Mouse (Mus musculus) heart, embryonic 14.5 days (tissue): ENCODE measurements at regions not wholly inside any gene's neighbourhood (a gene's known extent, or its start where the extent isn't known, plus 50 kb on each side); places are given as distances from the start of the nearest gene placed in this dataset.

ENCODE experiments used
- ATAC-seq: fragments of 200-750 bp; cut with Nextera tagmentation; 2 replicates; pipeline ENCODE4 v1.8.0; 2017; ENCODE audit warnings: low read depth, moderate TSS enrichment; ENCODE audit not compliant: insufficient number of reproducible peaks, insufficient read depth, low FRiP score
- H3K27ac ChIP-seq, 2 experiments: fragments of 200-500 bp in 1 of 2; fragments of 300-500 bp in 1 of 2; sonication (generic) in 1 of 2; replicated peaks in 1 of 2; 2 replicates each; pipeline ENCODE4 v1.5.1; 2012 to 2014; ENCODE audit warnings: low read depth in 2 of 2, low read length in 2 of 2, control low read depth in 1 of 2, mild to moderate bottlenecking in 1 of 2, mixed read lengths in 1 of 2; ENCODE audit not compliant: control insufficient read depth in 1 of 2, insufficient read depth in 1 of 2
- H3K27me3 ChIP-seq: fragments of 300-500 bp; sonication (generic); 2 replicates; pipeline ENCODE4 v1.6.1; 2014; ENCODE audit warnings: mild to moderate bottlenecking, low read length, control low read depth; ENCODE audit not compliant: control insufficient read depth, insufficient read depth
- H3K36me3 ChIP-seq: fragments of 300-500 bp; sonication (generic); 2 replicates; pipeline ENCODE4 v1.6.1; 2014; ENCODE audit warnings: mild to moderate bottlenecking, control low read depth, low read length, mixed read lengths; ENCODE audit not compliant: control insufficient read depth, insufficient read depth
- H3K4me1 ChIP-seq, 2 experiments: fragments of 200-500 bp in 1 of 2; fragments of 300-500 bp in 1 of 2; sonication (generic) in 1 of 2; 2 replicates each; pipeline ENCODE4 v1.6.1; 2012 to 2014; ENCODE audit warnings: low read length in 2 of 2, control low read depth in 1 of 2, mixed read lengths in 1 of 2; ENCODE audit not compliant: control insufficient read depth in 2 of 2, insufficient read depth in 2 of 2
- H3K4me2 ChIP-seq: fragments of 300-500 bp; sonication (generic); 2 replicates; pipeline ENCODE4 v1.6.1; 2014; ENCODE audit warnings: mild to moderate bottlenecking, low read length
- H3K4me3 ChIP-seq, 2 experiments: fragments of 200-500 bp in 1 of 2; fragments of 300-500 bp in 1 of 2; sonication (generic) in 1 of 2; 2 replicates each; pipeline ENCODE4 v1.5.1; 2012 to 2014; ENCODE audit warnings: low read length in 2 of 2, mild to moderate bottlenecking in 2 of 2, control low read depth in 1 of 2, low read depth in 1 of 2, moderate library complexity in 1 of 2; ENCODE audit not compliant: control insufficient read depth in 1 of 2, insufficient read depth in 1 of 2
- H3K9ac ChIP-seq: fragments of 300-500 bp; sonication (generic); 2 replicates; pipeline ENCODE4 v1.6.1; 2014; ENCODE audit warnings: mild to moderate bottlenecking, low read length
- H3K9me3 ChIP-seq: fragments of 300-500 bp; sonication (generic); 2 replicates; pipeline ENCODE4 v1.6.1; 2016; ENCODE audit warnings: low read length, control low read depth; ENCODE audit not compliant: control insufficient read depth
- WGBS: fragments of 180-500 bp; shearing (Covaris S2); extraction: QIAGEN DNeasy Blood & Tissue Kit; methylation state at CpG from one replicate; pipeline ENCODE4 v1.1.7; 2014; 5-methylcytosine and 5-hydroxymethylcytosine counted together

- H3K36me3 ChIP-seq = no peaks in the 10 kb centered on the region
- no peak overlapping the region for H3K9ac ChIP-seq
- H3K4me3 ChIP-seq = no peak overlapping the region
- no peak for ATAC-seq
- H3K4me2 ChIP-seq = no peak overlapping the region
- WGBS = 30% methylated on average over 5 of the region's 5 CpGs
- peaks cover 0 to 4% of the 10 kb centered on the region in 2 experiments; a peak in 1 of 4 replicates for H3K4me1 ChIP-seq
- no peak overlapping the region for H3K27ac ChIP-seq
- H3K9me3 ChIP-seq = no peaks in the 10 kb centered on the region
- no peaks in the 10 kb centered on the region for H3K27me3 ChIP-seq
Measured at GRCm38 (mm10) chr7:71121453-71121852, 229.8 kb downstream of the Gm10295 start.

- ATAC-seq = no peak
- H3K9ac ChIP-seq = no peak overlapping the region
- no peaks in the 10 kb centered on the region for H3K27me3 ChIP-seq
- no peaks in the 10 kb centered on the region for H3K9me3 ChIP-seq
- H3K4me3 ChIP-seq = no peak overlapping the region
- no peak overlapping the region for H3K4me2 ChIP-seq
- 86% methylated on average over 4 of the region's 4 CpGs for WGBS
- no peak overlapping the region for H3K27ac ChIP-seq
- H3K4me1 ChIP-seq = peaks cover 0 to 4% of the 10 kb centered on the region in 2 experiments; a peak in 1 of 4 replicates
- H3K36me3 ChIP-seq = no peaks in the 10 kb centered on the region
Measured at GRCm38 (mm10) chr7:71120975-71121374, 230.3 kb downstream of the Gm10295 start.

GRCm38 (mm10) chr7:71119987-71120386 is 231.3 kb downstream of the Gm10295 start:
- H3K4me1 ChIP-seq = peaks cover 0 to 4% of the 10 kb centered on the region in 2 experiments; a peak in 1 of 4 replicates
- ATAC-seq = no peak
- no peak overlapping the region for H3K4me2 ChIP-seq
- H3K27ac ChIP-seq = no peak overlapping the region
- no peaks in the 10 kb centered on the region for H3K9me3 ChIP-seq
- no peak overlapping the region for H3K9ac ChIP-seq
- H3K4me3 ChIP-seq = no peak overlapping the region
- 20% methylated on average over 6 of the region's 6 CpGs for WGBS
- no peaks in the 10 kb centered on the region for H3K27me3 ChIP-seq
- no peaks in the 10 kb centered on the region for H3K36me3 ChIP-seq

DNA sequence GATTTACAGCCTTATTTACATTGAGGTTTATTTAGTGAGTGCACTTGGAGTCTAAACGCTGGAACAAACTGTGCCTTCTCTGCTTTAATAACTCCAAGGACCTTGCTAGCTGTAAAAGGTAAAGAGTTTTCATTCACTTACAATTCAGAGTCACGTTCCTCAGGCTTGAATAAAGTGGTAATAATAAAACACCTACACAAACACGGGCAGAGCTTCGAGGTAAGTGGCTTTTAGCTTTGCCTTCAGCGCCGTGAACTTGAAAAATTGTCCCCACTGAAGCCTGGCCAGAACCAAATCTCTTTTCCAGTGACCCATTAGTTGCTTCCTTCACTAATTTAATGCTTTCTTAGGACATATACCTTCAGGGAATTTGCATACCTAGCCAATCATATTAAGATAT is 244.2 kb downstream of the Gm10295 start:
- WGBS = 84% methylated on average over 6 of the region's 6 CpGs
- H3K4me1 ChIP-seq = no peaks in the 10 kb centered on the region
- no peak for ATAC-seq
- no peak overlapping the region for H3K9ac ChIP-seq
- H3K4me2 ChIP-seq = no peak overlapping the region
- no peaks in the 10 kb centered on the region for H3K9me3 ChIP-seq
- no peaks in the 10 kb centered on the region for H3K36me3 ChIP-seq
- H3K4me3 ChIP-seq = no peak overlapping the region
- H3K27ac ChIP-seq = no peak overlapping the region
- no peaks in the 10 kb centered on the region for H3K27me3 ChIP-seq

- ATAC-seq = no peak
- no peak overlapping the region for H3K4me2 ChIP-seq
- 75% methylated on average over 2 of the region's 2 CpGs for WGBS
- H3K4me1 ChIP-seq = no peaks in the 10 kb centered on the region
- H3K27ac ChIP-seq = no peak overlapping the region
- H3K4me3 ChIP-seq = no peak overlapping the region
- H3K9ac ChIP-seq = no peak overlapping the region
- no peaks in the 10 kb centered on the region for H3K27me3 ChIP-seq
- H3K9me3 ChIP-seq = no peaks in the 10 kb centered on the region
- H3K36me3 ChIP-seq = no peaks in the 10 kb centered on the region
Measured at GRCm38 (mm10) chr7:71100266-71100665, 251.0 kb downstream of the Gm10295 start.

DNA sequence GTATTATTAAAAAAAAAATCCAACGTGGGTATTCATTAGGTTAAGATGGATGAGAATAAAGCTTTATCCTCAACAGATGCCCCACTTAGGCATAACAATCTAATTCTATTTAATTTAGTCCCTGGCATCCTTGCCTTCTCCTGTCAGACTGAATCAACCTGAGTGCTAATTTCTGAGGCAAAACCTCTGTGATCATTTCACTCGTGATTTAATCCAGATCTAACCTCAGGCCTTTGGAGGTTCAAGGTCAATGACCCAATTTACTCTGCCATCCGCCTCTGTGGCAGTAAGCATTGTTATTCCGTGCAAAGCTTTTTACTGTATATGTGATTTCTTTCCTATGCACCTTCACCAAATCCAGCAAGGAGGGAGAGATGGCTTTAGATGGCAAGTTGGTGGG is 253.0 kb downstream of the Gm10295 start:
- Histone ChIP-seq H3K27ac (no peak overlapping the region), H3K4me2 (no peak overlapping the region), H3K4me3 (no peak overlapping the region), H3K9me3 (no peaks in the 10 kb centered on the region), H3K4me1 (peaks cover 0 to 2% of the 10 kb centered on the region in 2 experiments; a peak in 1 of 4 replicates), H3K9ac (no peak overlapping the region), H3K36me3 (no peaks in the 10 kb centered on the region), H3K27me3 (no peaks in the 10 kb centered on the region)
- no peak for ATAC-seq
- WGBS = 59% methylated on average over 4 of the region's 4 CpGs

DNA sequence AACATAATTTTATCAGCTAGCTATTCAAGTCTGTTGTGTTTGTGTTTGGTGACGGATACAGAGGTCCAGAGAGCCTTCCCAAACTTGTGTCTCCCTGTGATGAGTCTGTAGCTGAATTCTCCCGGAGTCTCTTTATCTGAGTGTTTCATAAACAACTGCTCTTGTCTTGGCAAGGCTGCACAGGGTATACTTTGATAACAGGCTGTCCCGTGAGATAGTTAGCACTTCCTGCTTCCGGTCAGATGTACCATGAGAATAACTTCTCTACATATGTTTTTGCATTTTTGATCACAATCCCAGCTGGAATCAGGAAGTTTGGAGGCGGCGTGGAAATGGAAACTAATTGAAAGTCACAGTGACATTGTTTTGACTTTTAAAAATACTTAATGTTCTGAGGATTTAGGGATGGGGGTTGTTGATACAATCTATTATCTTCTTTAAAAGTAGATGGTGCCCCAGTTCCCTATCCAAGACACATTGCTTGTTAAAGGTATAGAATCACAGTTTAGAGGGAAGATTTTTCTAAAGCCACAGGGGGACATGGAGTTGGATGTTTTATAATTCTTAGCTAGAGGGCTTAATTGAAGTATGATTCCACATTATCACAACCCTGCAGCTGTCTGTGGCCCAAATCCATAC is 257.9 kb downstream of the Gm10295 start:
- Histone ChIP-seq H3K4me3 (no peak overlapping the region), H3K27me3 (no peaks in the 10 kb centered on the region), H3K4me1 (peaks cover 0 to 4% of the 10 kb centered on the region in 2 experiments; a peak in 1 of 4 replicates), H3K27ac (peak overlapping the region in 1 of 2 experiments; percentile 28; a peak in 3 of 4 replicates), H3K36me3 (no peaks in the 10 kb centered on the region), H3K4me2 (no peak overlapping the region), H3K9ac (no peak overlapping the region), H3K9me3 (no peaks in the 10 kb centered on the region)
- 33% methylated on average over 6 of the region's 6 CpGs for WGBS
- ATAC-seq = no peak

GRCm38 (mm10) chr7:71092825-71093224 is 258.5 kb downstream of the Gm10295 start:
- Histone ChIP-seq H3K4me2 (no peak overlapping the region), H3K9me3 (no peaks in the 10 kb centered on the region), H3K27ac (no peak overlapping the region), H3K27me3 (no peaks in the 10 kb centered on the region), H3K36me3 (no peaks in the 10 kb centered on the region), H3K4me1 (peaks cover 0 to 4% of the 10 kb centered on the region in 2 experiments; a peak in 1 of 4 replicates), H3K4me3 (no peak overlapping the region), H3K9ac (no peak overlapping the region)
- no peak for ATAC-seq
